Mouse (Mus musculus) hindbrain, embryonic 15.5 days (tissue): Measurements from ENCODE around the gene Suv39h1. TPM values are rescaled to one million over a fixed set of nuclear protein-coding genes. Genes with fewer than 3 reads are reported as not detected.
"Not testable (repeated sequence)": the region's sequence is repeated elsewhere in the genome, so short reads cannot be mapped to it uniquely, and the experiment has no call there.

Experiments
- ATAC-seq: fragments of 200-750 bp; cut with Nextera tagmentation; 2 replicates; pipeline ENCODE4 v1.8.0; 2017; ENCODE audit warnings: low read depth, moderate number of reproducible peaks, moderate TSS enrichment; ENCODE audit not compliant: low FRiP score
- H3K27ac ChIP-seq: fragments of 300-500 bp; sonication (generic); replicated peaks from 2 replicates; pipeline ENCODE4 v1.5.1; 2015; ENCODE audit warnings: mild to moderate bottlenecking, inconsistent platforms
- H3K27me3 ChIP-seq: fragments of 300-500 bp; sonication (generic); 2 replicates; pipeline ENCODE4 v1.6.1; 2015; ENCODE audit warnings: control low read depth, inconsistent platforms
- H3K36me3 ChIP-seq: fragments of 300-500 bp; sonication (generic); 2 replicates; pipeline ENCODE4 v1.6.1; 2015; ENCODE audit warnings: control low read depth, inconsistent platforms
- H3K4me1 ChIP-seq: fragments of 300-500 bp; sonication (generic); replicated peaks from 2 replicates; pipeline ENCODE4 v1.6.1; 2015; ENCODE audit warnings: control low read depth, inconsistent platforms
- H3K4me2 ChIP-seq: fragments of 300-500 bp; sonication (generic); 2 replicates; pipeline ENCODE4 v1.6.1; 2015; ENCODE audit warnings: moderate library complexity, mild to moderate bottlenecking, inconsistent platforms
- H3K4me3 ChIP-seq: fragments of 300-500 bp; sonication (generic); 2 replicates; pipeline ENCODE4 v1.5.1; 2015; ENCODE audit warnings: mild to moderate bottlenecking, inconsistent platforms
- H3K9ac ChIP-seq: fragments of 300-500 bp; sonication (generic); 2 replicates; pipeline ENCODE4 v1.6.1; 2015; ENCODE audit warnings: inconsistent platforms
- H3K9me3 ChIP-seq: fragments of 300-500 bp; sonication (generic); 2 replicates; pipeline ENCODE4 v1.6.1; 2016; ENCODE audit warnings: control low read depth, inconsistent platforms
- WGBS: fragments of 180-500 bp; shearing (Covaris S2); methylation state at CpG from one replicate; pipeline ENCODE4 v1.1.7; 2015; 5-methylcytosine and 5-hydroxymethylcytosine counted together
- polyA plus RNA-seq: library from polyadenylated mRNA; unstranded; fragments of >200 nt; fragmentation: Nextera tagmentation; extraction: Ambion mirVana; gene quantifications from 2 replicates; pipeline ENCODE4 v1.2.1, GENCODE M21; 2015

The Suv39h1 gene
- polyA plus RNA-seq, 1 experiment from 2014 or later, result 40.5 TPM

- Histone ChIP-seq H3K9me3 (no peaks in the 10 kb centered on the region), H3K27me3 (no peaks in the 10 kb centered on the region), H3K36me3 (no peaks in the 10 kb centered on the region), H3K4me3 (no peak within 1 kb of the TSS), H3K27ac (no peak within 1 kb of the TSS), H3K4me2 (no peak within 1 kb of the TSS), H3K4me1 (no peaks in the 10 kb centered on the region), H3K9ac (no peak within 1 kb of the TSS)
- no peak for ATAC-seq
- 84% methylated on average over 14 of the region's 14 CpGs for WGBS
Measured at GRCm38 (mm10) chrX:8090346-8090953, 15.9 kb upstream of the Suv39h1 start, which contains the start of gene Was. TSS of gene Was (minus strand) at chrX:8090498.

- H3K9ac ChIP-seq, result no peak overlapping the region
- no peak for ATAC-seq
- H3K27ac ChIP-seq, result no peak overlapping the region
- H3K4me1 ChIP-seq, result no peaks in the 10 kb centered on the region
- WGBS, result 97% methylated on average over 3 of the region's 3 CpGs
- H3K4me3 ChIP-seq, result no peak overlapping the region
- H3K9me3 ChIP-seq, result no peaks in the 10 kb centered on the region
- no peaks in the 10 kb centered on the region for H3K36me3 ChIP-seq
- no peaks in the 10 kb centered on the region for H3K27me3 ChIP-seq
- no peak overlapping the region for H3K4me2 ChIP-seq
Measured at GRCm38 (mm10) chrX:8089746-8090145, 15.2 kb upstream of the Suv39h1 start.

- WGBS, result 92% methylated on average over 8 of the region's 8 CpGs
- ATAC-seq, result no peak
- H3K27me3 ChIP-seq, result no peaks in the 10 kb centered on the region
- no peak overlapping the region for H3K27ac ChIP-seq
- no peak overlapping the region for H3K9ac ChIP-seq
- H3K9me3 ChIP-seq, result no peaks in the 10 kb centered on the region
- H3K36me3 ChIP-seq, result no peaks in the 10 kb centered on the region
- H3K4me3 ChIP-seq, result no peak overlapping the region
- H3K4me2 ChIP-seq, result no peak overlapping the region
- no peaks in the 10 kb centered on the region for H3K4me1 ChIP-seq
Measured at GRCm38 (mm10) chrX:8085611-8086010, 11.1 kb upstream of the Suv39h1 start.

- Histone ChIP-seq H3K4me3 (no peak overlapping the region), H3K9me3 (no peaks in the 10 kb centered on the region), H3K36me3 (no peaks in the 10 kb centered on the region), H3K4me2 (no peak overlapping the region), H3K27me3 (no peaks in the 10 kb centered on the region), H3K9ac (no peak overlapping the region), H3K27ac (no peak overlapping the region), H3K4me1 (no peaks in the 10 kb centered on the region)
- ATAC-seq, result no peak
- WGBS, result 91% methylated on average over 6 of the region's 6 CpGs
Measured at GRCm38 (mm10) chrX:8084771-8085259, 10.3 kb upstream of the Suv39h1 start.

- Histone ChIP-seq H3K9me3 (no peaks in the 10 kb centered on the region), H3K27me3 (no peaks in the 10 kb centered on the region), H3K36me3 (peaks cover 6% of the 10 kb centered on the region; the same call in 1 of the 2 replicates), H3K27ac (peak overlapping the region; percentile 85), H3K9ac (peak overlapping the region; percentile 49), H3K4me3 (peak overlapping the region; percentile 57), H3K4me2 (peak overlapping the region; percentile 60), H3K4me1 (peaks cover 4% of the 10 kb centered on the region)
- WGBS, result 36% methylated on average over 3 of the region's 3 CpGs
- ATAC-seq, result peak; percentile 31
Measured at GRCm38 (mm10) chrX:8075104-8075503, 544 bp upstream of the Suv39h1 start.

- Histone ChIP-seq H3K27ac (peak overlapping the region; percentile 86), H3K27me3 (no peaks in the 10 kb centered on the region), H3K36me3 (peaks cover 7% of the 10 kb centered on the region; the same call in 1 of the 2 replicates), H3K4me2 (peak overlapping the region; percentile 60), H3K4me1 (peaks cover 4% of the 10 kb centered on the region), H3K4me3 (peak overlapping the region; percentile 57), H3K9me3 (no peaks in the 10 kb centered on the region), H3K9ac (peak overlapping the region; percentile 53)
- ATAC-seq, result peak; percentile 28; the same call in 1 of the 2 replicates
- WGBS, result 17% methylated on average over 46 of the region's 64 CpGs
Measured at GRCm38 (mm10) chrX:8073881-8074429, 605 bp downstream of the Suv39h1 start.

- 96% methylated on average over 1 of the region's 1 CpGs for WGBS
- Histone ChIP-seq H3K9ac (no peak overlapping the region), H3K36me3 (peaks cover 7% of the 10 kb centered on the region; the same call in 1 of the 2 replicates), H3K4me3 (no peak overlapping the region), H3K27me3 (no peaks in the 10 kb centered on the region), H3K4me2 (no peak overlapping the region), H3K4me1 (peaks cover 4% of the 10 kb centered on the region), H3K9me3 (no peaks in the 10 kb centered on the region), H3K27ac (no peak overlapping the region)
- ATAC-seq, result no peak
Measured at GRCm38 (mm10) chrX:8069166-8069565, 5.4 kb downstream of the Suv39h1 start.

- not testable (repeated sequence) for H3K27me3 ChIP-seq, H3K4me3 ChIP-seq, H3K4me2 ChIP-seq, ATAC-seq, H3K36me3 ChIP-seq, H3K9me3 ChIP-seq, H3K4me1 ChIP-seq, H3K27ac ChIP-seq, H3K9ac ChIP-seq
- 87% methylated on average over 8 of the region's 8 CpGs for WGBS
Measured at GRCm38 (mm10) chrX:8051044-8051781, 23.3 kb downstream of the Suv39h1 start.

- H3K27me3 ChIP-seq, result no peaks in the 10 kb centered on the region
- no peaks in the 10 kb centered on the region for H3K4me1 ChIP-seq
- H3K27ac ChIP-seq, result no peak overlapping the region
- H3K4me3 ChIP-seq, result no peak overlapping the region
- ATAC-seq, result no peak
- WGBS, result 86% methylated on average over 1 of the region's 1 CpGs
- H3K36me3 ChIP-seq, result no peaks in the 10 kb centered on the region
- H3K9ac ChIP-seq, result no peak overlapping the region
- H3K4me2 ChIP-seq, result no peak overlapping the region
- no peaks in the 10 kb centered on the region for H3K9me3 ChIP-seq
Measured at GRCm38 (mm10) chrX:8033009-8033408, 41.6 kb downstream of the Suv39h1 start.

GRCm38 (mm10) chrX:8026811-8027210 is 47.7 kb downstream of the Suv39h1 start:
- Histone ChIP-seq H3K9ac (no peak overlapping the region), H3K27ac (no peak overlapping the region), H3K27me3 (no peaks in the 10 kb centered on the region), H3K36me3 (no peaks in the 10 kb centered on the region), H3K4me3 (no peak overlapping the region), H3K4me2 (no peak overlapping the region), H3K9me3 (no peaks in the 10 kb centered on the region), H3K4me1 (no peaks in the 10 kb centered on the region)
- no peak for ATAC-seq
- WGBS, result 85% methylated on average over 4 of the region's 4 CpGs

GRCm38 (mm10) chrX:8024795-8025194 is 49.8 kb downstream of the Suv39h1 start:
- 80% methylated on average over 2 of the region's 2 CpGs for WGBS
- no peak for ATAC-seq

GRCm38 (mm10) chrX:8020111-8020778 is 54.3 kb downstream of the Suv39h1 start:
- H3K4me1 ChIP-seq, result no peaks in the 10 kb centered on the region
- H3K9me3 ChIP-seq, result no peaks in the 10 kb centered on the region
- H3K4me3 ChIP-seq, result no peak overlapping the region
- no peak overlapping the region for H3K9ac ChIP-seq
- no peak for ATAC-seq
- no peaks in the 10 kb centered on the region for H3K27me3 ChIP-seq
- WGBS, result 65% methylated on average over 2 of the region's 2 CpGs
- H3K4me2 ChIP-seq, result no peak overlapping the region
- H3K27ac ChIP-seq, result no peak overlapping the region
- H3K36me3 ChIP-seq, result no peaks in the 10 kb centered on the region

More at GRCm38 (mm10) chrX:8024795-8025194, 49.8 kb downstream of the Suv39h1 start:
- no peak overlapping the region for H3K4me2 ChIP-seq
- no peak overlapping the region for H3K27ac ChIP-seq
- no peak overlapping the region for H3K9ac ChIP-seq
- no peaks in the 10 kb centered on the region for H3K27me3 ChIP-seq
- no peaks in the 10 kb centered on the region for H3K4me1 ChIP-seq
- H3K4me3 ChIP-seq, result no peak overlapping the region
- no peaks in the 10 kb centered on the region for H3K9me3 ChIP-seq
- no peaks in the 10 kb centered on the region for H3K36me3 ChIP-seq
